Mouse (Mus musculus) heart, adult 9 months (tissue): ENCODE measurements around the gene Plg.
A peak's percentile ranks its signal among the peaks of the same experiment; 100 is the strongest.

Experiments used
- DNase-seq, 2 experiments: peaks; one replicate each; pipeline ENCODE4 v3.0.0; 2022; ENCODE audit warnings: low spot score in 2 of 2

Plg gene

DNA sequence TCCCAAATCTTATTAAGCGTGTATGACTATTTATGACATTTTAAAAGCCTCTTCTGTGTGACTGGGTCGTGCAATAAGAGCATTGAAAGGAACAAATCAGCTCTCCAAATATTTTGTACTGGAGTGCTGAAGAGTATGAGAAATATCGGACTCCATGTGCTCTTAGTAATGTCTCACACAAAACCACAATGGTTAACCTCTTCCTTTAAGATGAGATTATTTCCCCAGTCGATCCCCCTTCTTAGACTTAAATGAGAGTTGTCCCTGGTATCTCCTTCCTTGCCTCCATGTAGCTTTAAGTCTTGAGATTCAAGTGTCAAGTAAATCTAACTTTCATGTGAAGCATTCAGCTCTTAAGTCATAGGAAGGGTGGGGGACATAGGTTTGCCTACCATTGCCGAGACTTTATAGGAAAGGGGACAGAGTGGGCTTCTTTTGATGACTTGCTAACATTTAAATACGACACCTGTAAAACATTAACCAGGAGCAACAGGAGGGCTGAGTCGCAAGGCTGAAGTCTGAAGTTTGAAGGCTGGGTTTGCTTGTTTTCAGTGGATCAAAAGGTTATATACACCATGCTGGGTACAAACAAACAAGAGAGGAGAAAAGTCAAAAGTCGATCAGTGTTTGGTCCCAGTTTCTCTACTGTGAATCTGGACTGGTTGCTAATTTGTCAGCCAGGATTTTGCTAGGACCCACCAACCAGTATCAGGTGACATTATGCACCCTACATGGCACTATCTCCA is 6.8 kb downstream of the Plg start:
- DNase-seq = no peak

DNA sequence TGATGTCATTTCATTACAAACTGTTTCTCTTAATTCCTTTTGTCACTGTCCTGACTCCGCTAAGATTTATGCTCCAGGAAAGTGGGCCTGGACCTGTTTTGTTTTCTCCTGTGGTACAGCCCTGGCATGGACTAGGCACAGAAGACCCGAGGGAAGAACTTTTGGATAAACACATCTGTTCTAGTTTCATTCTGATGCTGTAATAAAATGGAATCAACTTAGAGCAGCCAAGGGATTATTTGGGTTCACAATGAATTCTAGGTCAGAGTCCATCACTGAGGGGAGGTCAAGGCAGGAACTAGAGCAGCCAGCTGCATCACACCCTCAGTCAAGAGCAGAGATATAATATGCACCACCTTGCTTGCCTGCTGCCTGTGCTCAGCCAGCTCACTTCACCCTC is 9.4 kb downstream of the Plg start:
- no peak for DNase-seq

DNA sequence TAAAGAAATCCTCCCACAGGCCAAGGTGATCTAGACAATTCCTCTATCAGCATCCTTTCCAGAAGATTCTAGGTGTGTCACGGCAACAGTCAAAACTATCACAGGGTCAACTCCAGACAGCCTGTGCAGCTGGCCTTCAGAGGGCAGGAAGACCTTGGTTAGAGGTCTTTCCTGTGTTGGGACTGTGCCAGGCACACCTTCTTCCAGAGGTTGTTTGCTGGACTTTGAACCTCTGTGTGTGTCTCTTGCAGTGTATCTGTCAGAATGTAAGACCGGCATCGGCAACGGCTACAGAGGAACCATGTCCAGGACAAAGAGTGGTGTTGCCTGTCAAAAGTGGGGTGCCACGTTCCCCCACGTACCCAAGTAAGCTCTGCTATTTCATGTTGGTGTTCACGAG is 9.8 kb downstream of the Plg start:
- DNase-seq = no peak

DNA sequence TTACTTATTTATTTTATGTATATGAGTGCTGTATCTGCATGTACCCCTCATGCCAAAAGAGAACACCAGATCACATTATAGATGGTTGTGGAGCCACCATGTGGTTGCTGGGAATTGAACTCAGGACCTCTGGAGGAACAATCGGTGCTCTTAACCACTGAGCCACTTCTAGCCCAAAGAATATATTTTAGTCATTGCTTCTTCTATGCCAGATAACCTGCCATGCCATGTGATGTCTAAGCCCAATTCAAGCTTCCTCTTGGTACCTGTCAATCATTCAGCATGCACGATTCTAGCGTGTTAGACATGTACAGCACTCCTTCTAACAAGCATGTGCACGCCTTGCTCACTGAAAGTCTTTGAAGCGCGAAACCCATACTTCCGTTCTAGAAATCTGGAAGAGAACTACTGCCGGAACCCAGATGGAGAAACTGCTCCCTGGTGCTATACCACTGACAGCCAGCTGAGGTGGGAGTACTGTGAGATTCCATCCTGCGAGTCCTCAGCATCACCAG is 17.8 kb downstream of the Plg start:
- no peak for DNase-seq

DNA sequence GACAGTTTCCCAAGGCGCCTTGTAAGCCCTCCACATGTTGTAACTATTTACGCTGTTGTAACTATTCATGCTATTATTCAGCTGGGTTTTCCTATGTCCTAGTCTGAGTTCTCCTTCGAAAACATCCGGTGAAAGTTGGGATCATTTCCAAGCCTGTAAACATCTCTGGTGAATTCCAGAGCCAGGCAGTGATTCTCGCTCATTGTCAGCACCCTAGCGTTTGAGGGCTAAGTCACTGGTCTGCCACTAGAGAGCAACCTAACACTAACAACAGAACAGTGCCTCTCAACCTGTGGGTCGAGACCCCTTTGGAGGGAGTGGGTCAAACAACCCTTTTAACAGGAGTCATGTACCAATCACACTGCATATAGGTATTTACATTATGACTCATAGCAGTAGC is 25.0 kb downstream of the Plg start:
- peak; percentile 34 to 42 for DNase-seq

DNA sequence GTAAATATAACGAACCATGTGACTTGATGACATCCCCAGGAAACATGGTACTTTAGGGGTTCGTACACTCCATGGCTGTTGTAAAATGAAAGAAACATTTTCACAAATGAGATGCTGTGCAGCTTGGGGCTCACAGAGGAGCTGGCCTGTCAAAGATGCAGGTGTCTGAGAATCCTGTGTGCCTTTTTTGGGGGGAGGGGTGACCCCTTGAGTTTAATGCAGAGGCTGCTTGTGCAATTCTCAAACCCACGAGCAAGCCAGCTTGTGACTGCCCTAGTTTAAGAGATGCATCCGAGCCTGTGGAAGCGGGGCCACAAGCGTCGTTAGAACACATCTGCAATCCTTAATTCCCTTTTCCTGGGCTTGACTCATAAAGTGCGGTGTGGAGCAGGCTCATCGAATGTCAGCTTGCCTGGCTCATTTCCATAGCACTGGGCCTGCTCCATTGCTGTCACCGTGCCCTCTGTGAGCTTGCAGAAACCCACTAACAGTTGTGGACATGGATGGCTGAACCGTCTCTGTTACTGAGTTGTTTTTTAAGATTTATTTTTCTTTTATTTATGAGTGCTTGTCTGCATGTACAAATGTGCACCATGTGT is 31.0 kb downstream of the Plg start:
- DNase-seq = no peak

DNA sequence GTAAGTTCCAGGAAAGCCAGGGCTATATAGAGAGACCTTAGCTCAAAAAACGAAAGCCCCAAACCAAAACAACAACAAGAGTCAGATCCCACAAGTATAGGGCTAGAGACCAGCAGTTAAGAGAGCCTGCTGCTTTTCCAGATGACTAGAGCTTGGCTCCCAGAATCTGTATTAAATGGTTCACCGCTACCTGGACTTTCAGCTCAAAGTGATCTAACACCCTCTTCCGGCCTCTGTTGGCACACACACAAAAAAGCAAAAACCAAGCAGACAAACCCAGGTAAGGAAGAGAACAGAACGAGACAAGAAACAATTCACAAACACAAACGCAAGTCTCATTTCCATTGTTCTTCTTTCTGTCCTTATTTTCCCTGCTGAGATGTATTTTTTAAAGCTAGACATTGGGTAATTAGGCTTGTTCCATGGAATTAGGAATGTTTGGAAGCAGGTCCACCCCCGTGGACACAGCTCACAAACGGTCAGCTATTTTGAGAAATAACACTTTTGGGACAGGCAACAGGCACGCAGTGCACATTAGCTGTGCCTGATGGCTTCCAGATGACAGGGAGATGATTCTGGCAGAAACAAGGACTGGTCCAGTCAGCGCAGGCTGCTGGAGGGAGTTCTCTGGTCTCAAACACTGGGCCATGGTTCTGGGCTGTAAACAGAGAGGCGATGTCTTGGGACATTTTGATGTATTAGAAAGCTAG is 33.9 kb downstream of the Plg start:
- peak; percentile 55 to 79 for DNase-seq

DNA sequence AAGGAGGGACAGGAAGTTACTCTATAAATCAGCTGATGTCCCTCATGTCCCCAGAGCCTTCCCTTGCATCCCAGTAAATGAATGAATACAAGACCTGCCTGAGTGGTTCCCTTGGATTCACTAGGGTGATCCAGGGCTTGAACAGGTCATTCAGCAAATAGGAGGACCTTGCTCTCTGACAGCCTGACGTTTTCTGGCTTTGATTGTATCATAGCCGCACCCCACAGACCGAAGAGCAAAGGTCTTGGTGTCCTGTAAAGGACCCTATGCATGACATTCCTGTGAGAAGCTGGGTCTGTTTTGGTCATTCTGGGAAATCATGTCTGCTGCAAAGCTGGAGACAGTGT is 34.5 kb downstream of the Plg start:
- no peak for DNase-seq

DNA sequence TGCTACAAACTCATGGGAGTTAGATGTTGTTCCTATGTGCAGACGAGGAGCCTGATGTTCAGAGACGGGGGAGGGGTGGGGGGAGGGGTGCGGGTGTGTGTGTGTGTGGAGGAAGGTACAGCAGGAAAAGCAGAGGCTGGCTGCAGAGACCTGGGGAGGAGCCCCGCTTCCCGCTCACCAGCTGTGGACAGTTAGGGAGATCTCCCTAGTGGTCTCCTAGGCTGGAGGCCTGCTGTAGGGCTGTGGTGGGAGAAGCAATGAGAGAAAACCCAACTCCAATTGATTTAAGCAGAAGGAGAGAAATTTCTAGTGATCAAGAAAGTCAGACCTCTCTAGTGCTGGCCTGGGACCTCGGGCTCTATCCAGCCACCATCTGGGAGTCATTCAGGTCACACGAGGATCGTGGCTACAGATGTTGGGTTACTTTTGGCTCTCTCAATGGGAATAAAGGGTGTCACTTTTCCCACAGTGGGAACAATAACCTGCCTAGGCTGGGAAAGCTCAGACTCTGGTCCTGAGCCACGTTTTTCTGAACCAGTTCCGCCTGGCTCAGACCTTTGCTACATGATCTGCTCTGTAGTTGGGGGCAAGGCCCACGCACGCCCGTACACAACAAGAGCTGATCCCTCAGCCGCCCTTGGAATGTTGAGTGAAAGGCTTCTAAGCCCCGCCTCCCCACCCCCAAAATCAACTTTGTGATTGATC is 36.8 kb downstream of the Plg start:
- peak in 1 of 2 experiments; percentile 51 for DNase-seq

DNA sequence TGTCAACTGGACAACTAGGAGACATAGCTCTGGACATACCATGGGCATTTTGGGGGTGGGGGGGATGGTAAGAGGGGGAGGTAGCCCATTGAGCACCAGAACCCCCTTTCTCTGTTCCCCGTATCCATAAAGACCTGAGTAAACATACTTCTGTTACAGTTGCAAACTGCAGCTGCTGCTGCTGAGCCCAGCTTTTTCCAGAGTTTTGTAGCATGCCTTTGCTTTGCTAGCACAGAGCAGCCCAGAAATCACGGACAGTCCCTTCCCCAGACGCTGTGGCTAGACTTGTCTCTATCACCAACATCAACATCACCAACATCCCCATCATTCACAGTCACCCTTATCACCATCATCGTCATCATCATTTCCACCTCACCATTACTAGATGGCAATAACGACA is 37.3 kb downstream of the Plg start:
- DNase-seq = no peak

DNA sequence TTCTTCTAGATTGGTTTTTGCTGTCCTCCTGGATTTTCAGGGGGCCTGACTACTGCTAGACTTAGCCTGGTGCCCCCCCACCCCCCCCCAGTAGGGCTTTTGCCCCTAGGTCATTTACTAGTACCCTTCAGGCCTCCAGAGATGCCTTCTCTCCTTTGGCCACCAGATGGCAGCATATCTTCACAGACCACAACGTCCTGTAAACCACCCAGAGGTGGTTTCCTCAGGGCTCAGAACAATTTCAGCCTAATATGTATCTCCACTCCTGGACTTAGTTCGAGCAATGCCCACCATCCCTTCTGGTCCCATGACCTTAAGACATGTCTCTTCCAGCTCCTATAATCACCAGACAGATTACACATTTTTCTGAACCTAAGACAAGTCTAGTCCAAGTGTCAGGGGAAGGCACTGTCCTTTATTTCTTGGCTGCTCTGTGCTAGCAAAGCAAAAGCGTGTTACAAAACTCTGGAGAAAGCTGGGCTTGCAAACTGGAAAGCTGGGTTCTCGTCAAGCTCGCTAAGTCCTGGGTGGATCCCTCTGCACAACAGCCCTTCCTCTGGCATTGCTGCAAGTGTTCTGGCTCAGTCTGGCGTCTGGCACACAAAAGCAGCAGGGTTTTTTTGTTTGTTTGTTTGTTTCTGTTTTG is 38.0 kb downstream of the Plg start:
- peak; percentile 66 to 79 for DNase-seq

DNA sequence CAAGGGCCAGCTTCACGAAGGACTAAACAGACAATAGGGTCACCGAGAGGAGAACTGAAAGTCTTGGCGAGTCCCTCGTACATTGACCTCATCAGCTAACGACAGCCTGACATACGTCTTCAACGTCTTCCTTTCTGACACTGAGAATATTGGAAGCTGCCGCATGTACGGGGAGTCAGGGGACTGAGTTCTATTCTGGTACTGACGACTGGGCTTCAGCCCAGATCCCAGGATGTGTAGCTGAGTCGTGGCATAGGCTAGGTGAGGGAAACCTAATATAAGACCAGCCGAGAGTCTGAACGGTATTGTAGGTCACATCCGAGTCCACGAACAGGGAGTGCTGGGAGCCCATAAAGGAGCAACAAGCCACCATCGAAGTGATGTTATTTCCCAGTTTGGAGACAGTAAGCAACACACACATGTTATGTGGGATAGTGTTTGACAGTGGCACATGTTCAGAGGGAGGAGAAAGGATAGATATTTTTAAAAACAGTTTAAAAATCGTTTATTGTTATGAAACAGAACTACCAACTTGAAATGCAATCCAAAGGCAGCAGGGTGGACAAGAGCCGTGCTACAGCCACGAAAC is 41.2 kb downstream of the Plg start:
- DNase-seq = no peak

DNA sequence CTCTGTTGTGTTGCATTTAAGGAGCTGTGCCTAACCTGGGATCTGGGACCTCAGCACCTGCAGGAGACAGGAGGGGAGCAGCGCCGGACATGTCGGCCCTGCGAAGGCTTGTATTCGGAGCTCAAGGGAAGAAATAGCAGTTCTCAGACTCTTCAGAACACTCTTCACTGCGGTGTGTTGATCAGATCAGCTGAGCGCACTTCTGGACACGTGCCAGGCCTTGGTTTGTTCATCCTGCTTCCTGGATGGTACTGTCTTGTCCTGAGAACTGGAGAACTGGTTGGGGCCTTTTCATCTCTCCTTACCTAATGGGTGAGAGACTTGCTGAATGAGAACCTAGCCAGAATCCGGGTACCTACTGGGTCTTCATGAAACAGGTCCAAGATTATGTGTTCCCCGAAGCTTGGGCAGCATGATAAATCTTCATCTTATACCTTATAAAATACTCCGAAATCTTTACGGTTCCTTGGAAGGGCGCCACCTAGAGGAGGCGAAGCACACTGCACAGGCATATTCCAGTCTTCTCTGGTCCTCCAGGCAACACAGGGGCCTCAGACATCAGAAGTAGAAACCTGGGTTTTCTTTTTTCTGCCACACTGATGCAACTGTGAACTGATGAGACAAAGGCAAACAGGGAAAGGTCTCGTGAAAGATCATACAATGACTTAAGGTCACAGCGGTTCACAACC is 42.6 kb downstream of the Plg start:
- no peak for DNase-seq

DNA sequence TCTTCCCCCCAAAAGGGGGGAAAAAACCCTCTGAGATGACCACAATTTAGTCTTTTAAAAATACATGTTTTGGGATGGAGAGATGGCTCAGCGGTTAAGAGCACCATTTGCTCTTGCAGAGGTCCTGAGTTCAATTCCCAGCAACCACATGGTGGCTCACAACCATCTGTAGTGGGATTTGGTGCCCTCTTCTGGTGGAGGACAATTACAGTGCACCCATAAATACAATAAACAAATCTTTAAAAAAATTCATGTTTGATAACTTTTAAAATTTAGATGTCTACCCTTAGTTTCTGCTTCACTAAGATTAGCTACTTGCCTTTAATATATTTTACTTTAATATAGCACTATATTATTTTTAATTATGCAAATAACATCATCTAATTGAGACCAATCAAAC is 43.7 kb downstream of the Plg start:
- DNase-seq = no peak

DNA sequence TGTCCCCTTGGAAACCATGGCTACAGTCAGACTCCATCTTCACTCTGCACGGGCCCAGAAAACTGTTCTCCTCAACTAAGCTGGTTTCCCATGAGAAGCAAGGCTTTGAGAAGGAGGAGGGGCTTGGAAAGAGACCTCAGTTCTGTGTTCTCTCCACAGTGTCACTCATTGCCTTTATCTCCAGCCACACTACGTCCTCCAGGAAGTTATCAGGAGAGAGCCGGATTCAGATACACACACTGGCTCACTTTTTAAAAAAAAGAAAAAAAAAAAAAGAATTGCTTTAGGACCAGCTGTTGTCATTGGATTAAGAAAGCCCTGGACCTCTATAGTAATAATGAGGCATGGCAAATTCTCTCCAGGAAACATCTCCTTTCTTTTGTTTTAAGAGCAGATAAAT is 48.7 kb downstream of the Plg start:
- peak in 1 of 2 experiments; percentile 11 for DNase-seq

DNA sequence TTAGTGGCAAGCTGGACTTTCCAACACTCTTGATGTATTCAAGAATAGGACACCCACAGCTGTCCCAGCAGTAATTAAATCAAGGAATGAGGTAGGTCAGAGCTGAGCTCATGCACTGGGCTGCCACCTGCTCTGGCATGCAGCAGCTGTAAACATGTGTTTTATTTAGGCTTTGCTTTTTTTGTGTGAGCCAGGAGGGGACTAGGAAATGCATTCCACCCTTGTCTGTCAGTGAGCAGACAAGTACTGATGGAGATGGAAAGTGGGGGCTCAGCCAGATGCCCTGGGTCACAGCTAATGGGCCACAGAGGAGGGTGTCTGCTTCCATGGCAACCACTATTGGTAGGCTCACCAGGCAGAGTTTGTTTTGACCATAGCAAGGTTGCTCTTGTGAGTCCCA is 50.0 kb downstream of the Plg start:
- no peak for DNase-seq

DNA sequence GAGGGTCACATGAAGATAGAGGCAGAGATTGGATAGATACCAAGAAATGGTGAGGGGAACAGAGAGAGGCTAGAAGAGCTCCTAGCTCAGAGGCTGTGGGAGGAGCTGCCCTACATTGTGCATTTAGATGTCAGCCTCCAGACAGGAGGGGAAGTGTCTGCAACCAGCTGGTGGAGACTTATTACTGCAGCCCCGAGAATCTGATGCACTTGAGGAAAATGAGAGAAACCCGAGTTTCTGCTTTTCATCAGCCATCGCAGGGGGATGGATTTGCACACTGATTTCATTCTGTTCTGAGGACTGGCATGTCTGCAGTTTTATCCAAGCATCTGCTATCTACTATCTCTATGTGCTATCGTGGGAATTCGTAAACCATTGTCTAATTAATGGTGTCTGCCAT is 53.3 kb downstream of the Plg start:
- DNase-seq = no peak

DNA sequence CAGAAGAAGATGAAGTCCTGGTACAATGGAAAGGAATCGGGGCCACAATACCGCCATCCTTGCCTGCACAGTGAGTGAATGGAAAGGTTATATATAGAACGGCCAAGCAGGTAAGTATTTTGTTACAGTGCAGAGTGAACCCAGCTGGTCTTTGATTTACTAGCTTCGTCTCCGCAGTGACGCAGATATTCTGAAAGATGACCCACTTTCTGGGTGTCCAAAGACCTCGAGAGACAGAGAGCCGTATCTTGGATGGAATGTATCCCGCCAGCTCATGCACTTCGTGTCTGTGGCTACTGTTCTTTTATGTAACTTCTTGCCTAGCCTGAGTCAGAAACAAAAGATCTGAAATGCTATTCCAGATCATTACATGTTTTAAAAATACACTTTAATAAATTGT is 59.4 kb downstream of the Plg start:
- no peak for DNase-seq

DNA sequence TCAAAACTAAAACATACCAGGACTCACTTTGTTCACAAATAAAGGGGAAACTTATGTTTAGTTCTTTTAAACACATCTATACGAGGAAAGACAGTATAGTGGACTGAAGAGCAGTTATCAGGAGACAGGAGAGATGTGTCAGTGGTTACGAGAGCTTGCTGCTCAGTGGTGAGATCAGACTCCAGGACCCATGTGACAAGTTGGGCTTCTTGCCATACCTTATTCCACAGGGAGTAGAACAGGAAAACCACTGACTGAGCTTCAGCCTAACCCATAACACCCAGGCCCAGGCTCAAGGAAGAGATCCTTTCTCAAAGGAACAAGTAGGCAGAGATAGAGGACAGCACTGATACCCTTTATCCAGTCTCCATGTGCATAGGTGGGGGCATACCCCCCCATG is 66.2 kb downstream of the Plg start:
- peak; percentile 57 for DNase-seq

DNA sequence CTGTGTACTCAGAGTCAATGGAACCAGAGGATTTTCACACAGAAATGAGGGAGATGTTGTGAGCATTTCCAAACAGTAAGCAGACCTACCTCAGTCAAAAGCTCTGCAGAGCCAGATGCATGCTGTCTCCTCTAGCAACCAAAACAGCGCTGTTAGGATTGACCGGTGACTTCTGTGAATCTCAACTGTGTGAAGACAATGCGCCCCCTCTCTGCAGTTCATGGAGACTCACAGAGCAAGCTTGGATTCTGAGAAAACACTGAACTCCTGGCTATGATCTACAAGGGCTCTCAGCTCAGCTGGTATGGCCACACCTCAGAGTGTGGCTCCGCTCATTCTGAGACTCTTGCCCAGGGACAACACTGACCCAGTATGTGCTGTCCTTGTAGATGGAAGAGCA is 72.8 kb downstream of the Plg start:
- no peak for DNase-seq
